Mouse (Mus musculus): Measurements from ENCODE around the gene Wbp2nl. TPM values are rescaled to one million over a fixed set of nuclear protein-coding genes. Genes with fewer than 3 reads are reported as not detected.

The Wbp2nl gene
- total and polyA plus RNA-seq, 3 experiments: not detected

DNA sequence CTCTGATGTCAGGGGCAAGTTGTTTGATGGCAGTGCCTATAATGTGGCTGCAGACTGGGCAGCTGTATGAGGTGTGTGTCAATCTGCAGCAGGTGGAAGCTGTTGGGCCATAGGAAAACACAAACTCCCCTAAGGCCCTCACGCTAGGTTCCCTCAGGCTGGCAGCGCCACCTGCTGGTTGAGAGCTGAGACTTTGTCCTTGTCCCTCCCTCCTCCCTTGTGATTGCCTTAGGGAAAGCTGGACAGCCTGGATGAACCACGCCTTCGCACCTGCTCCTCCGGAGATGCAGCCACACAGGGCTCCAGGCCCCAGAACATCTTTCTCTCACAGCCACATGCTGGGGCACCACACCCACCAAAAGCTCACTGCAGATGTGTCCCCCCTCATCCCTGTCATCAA, 27.6 kb upstream of the Wbp2nl start:
- in situ Hi-C loops (cut with MboI; ENCODE audit: low pct_ligation_motif_present, low pct_unique_long_range_greater_than_20kb, low sequenced_read_pairs): loop anchor here (25.0 kb wide), 1 partner anchor 816 kb away; the partner anchor contains the start of gene Serhl
- H3K79me2 ChIP-seq (replicated peaks; ENCODE audit: control insufficient read depth, extremely low read depth, insufficient read depth, poor library complexity, severe bottlenecking): no peaks in the 10 kb centered on the region
- peak; percentile 59 for DNase-seq (ENCODE audit: extremely low read depth)
- dilution Hi-C loops (cut with MboI; ENCODE audit: extremely low pct_ligation_motif_present, extremely low pct_unique_long_range_greater_than_20kb, low sequenced_read_pairs): no loop called here
- no peak overlapping the region for H3K27ac ChIP-seq (ENCODE audit: insufficient read depth, low read depth)
- H3K9ac ChIP-seq (ENCODE audit: insufficient read depth, low read depth): no peak overlapping the region
- H3K4me2 ChIP-seq (ENCODE audit: insufficient read depth, low read depth, poor library complexity, severe bottlenecking): no peak overlapping the region
- TF ChIP-seq RAD21 (IDR thresholded peaks at IDR 0.05; ENCODE audit: low read depth, low read length): peak; percentile 69
- peak; percentile 73 to 81; a peak in 3 of 4 replicates for TF ChIP-seq CTCF (conservative IDR thresholded peaks at IDR 0.05 in 1 of 2, IDR thresholded peaks at IDR 0.05 in 1 of 2; ENCODE audit: low read depth in 2 of 2, low read length in 2 of 2)
- TF ChIP-seq ETS1 (conservative IDR thresholded peaks at IDR 0.05; ENCODE audit: low read depth, low read length): no peak
- TF ChIP-seq JUN (IDR thresholded peaks at IDR 0.05; ENCODE audit: insufficient read depth, low read depth, low read length): no peak
- TF ChIP-seq POLR2A (IDR thresholded peaks at IDR 0.05; ENCODE audit: low read depth, low read length): no peak
- TF ChIP-seq EP300 (IDR thresholded peaks at IDR 0.05; ENCODE audit: low read length): no peak
- no peak for TF ChIP-seq ZNF384 (IDR thresholded peaks at IDR 0.05; ENCODE audit: low read depth, low read length)
- no peak for TF ChIP-seq TCF12 (IDR thresholded peaks at IDR 0.05; ENCODE audit: low read depth, low read length)
- no peak for TF ChIP-seq PAX5 (IDR thresholded peaks at IDR 0.05; ENCODE audit: low read length)
- TF ChIP-seq SMC3 (IDR thresholded peaks at IDR 0.05; ENCODE audit: low read depth, low read length): peak; percentile 60
- H3K9me3 ChIP-seq (replicated peaks; ENCODE audit: low read length): no peaks in the 10 kb centered on the region
- H3K27me3 ChIP-seq (replicated peaks): peaks cover 88% of the 10 kb centered on the region
- H3K4me1 ChIP-seq (ENCODE audit: control insufficient read depth in 1 of 2, insufficient read depth in 2 of 2): peaks cover 2 to 8% of the 10 kb centered on the region in 2 experiments; a peak in 2 of 4 replicates
- H3K4me3 ChIP-seq (replicated peaks in 1 of 3; ENCODE audit: low read depth in 2 of 3, low read length in 2 of 3, poor library complexity in 1 of 3): no peak overlapping the region
- no peaks in the 10 kb centered on the region for H3K36me3 ChIP-seq (replicated peaks in 1 of 2; ENCODE audit: control insufficient read depth in 1 of 2, insufficient read depth in 1 of 2, low read length in 1 of 2)

DNA sequence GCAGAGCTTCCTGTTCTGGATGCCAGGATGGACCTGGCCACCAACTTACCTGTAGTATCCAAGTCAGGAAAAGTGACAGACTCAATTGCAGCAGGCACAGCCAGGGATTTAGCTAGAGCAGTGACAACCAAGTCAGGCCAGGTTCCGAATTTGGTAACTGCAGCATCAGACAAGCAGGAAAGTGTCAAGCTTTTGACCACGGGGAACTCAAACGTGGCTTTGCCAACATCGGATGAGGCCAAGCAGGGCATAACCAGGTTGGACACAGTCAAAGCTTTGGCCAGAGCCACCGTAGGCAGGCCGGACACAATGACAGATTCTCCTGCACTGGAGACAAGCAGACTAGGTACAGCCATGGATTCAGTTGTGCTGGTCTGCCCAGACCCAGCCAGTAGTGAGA, 26.5 kb upstream of the Wbp2nl start:
- peaks cover 93% of the 10 kb centered on the region for H3K27me3 ChIP-seq (replicated peaks)
- no peaks in the 10 kb centered on the region for H3K9me3 ChIP-seq (replicated peaks; ENCODE audit: low read length)
- no peak for DNase-seq (ENCODE audit: extremely low read depth)
- peaks cover 5 to 8% of the 10 kb centered on the region in 2 experiments; a peak in 3 of 4 replicates for H3K4me1 ChIP-seq (ENCODE audit: control insufficient read depth in 1 of 2, insufficient read depth in 2 of 2)
- no peak overlapping the region for H3K9ac ChIP-seq (ENCODE audit: insufficient read depth, low read depth)
- H3K36me3 ChIP-seq (replicated peaks in 1 of 2; ENCODE audit: control insufficient read depth in 1 of 2, insufficient read depth in 1 of 2, low read length in 1 of 2): no peaks in the 10 kb centered on the region
- TF ChIP-seq POLR2A (IDR thresholded peaks at IDR 0.05; ENCODE audit: low read depth, low read length) (no peak), ZKSCAN1 (IDR thresholded peaks at IDR 0.05; ENCODE audit: borderline replicate concordance, low read depth, low read length) (no peak), JUN (IDR thresholded peaks at IDR 0.05; ENCODE audit: insufficient read depth, low read depth, low read length) (no peak), EP300 (IDR thresholded peaks at IDR 0.05; ENCODE audit: low read length) (no peak), NRF1 (IDR thresholded peaks at IDR 0.05; ENCODE audit: low read depth, low read length) (no peak), MAFK (IDR thresholded peaks at IDR 0.05; ENCODE audit: insufficient replicate concordance, low read length) (no peak), CHD1 (IDR thresholded peaks at IDR 0.05; ENCODE audit: low read depth, low read length) (no peak), RCOR1 (conservative IDR thresholded peaks at IDR 0.05; ENCODE audit: low read depth, low read length) (no peak), USF1 (IDR thresholded peaks at IDR 0.05; ENCODE audit: low read depth, low read length) (no peak)
- dilution Hi-C loops (cut with MboI; ENCODE audit: extremely low pct_ligation_motif_present, extremely low pct_unique_long_range_greater_than_20kb, low sequenced_read_pairs) (no loop called here), in situ Hi-C loops (cut with MboI; ENCODE audit: low pct_ligation_motif_present, low pct_unique_long_range_greater_than_20kb, low sequenced_read_pairs) (loop anchor here (25.0 kb wide), 1 partner anchor 815 kb away; the partner anchor contains the start of gene Serhl)
- H3K79me2 ChIP-seq (replicated peaks; ENCODE audit: control insufficient read depth, extremely low read depth, insufficient read depth, poor library complexity, severe bottlenecking): no peaks in the 10 kb centered on the region
- no peak overlapping the region for H3K4me3 ChIP-seq (replicated peaks in 1 of 3; ENCODE audit: low read depth in 2 of 3, low read length in 2 of 3, poor library complexity in 1 of 3)
- H3K4me2 ChIP-seq (ENCODE audit: insufficient read depth, low read depth, poor library complexity, severe bottlenecking): no peak overlapping the region
- no peak overlapping the region for H3K27ac ChIP-seq (ENCODE audit: insufficient read depth, low read depth)
